ENCODE assay signal across 20 mouse cellular contexts in the genomic region with DNA sequence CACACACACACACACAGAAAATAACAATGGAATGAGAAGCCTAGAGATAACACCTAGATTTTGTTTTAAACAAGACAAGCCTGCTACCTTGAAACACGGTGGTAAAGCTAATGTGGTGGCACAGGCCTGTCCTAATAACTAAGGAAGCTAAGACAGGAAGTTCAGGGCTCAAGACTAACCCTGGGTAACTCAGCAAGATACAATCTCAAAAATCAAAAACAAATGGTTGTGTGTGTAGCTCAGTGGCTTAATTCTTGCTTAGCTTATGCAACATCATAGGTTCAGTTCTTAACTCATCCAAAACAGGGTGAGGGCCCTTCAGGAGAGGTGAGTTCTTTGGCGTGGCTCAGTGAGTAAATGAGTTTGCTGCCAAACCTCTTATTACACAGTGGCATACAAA. TPM values are rescaled to one million over a fixed set of nuclear protein-coding genes. Genes with fewer than 3 reads are reported as not detected.
DNase-seq lines count a peak whose midpoint lies in the region; ATAC-seq lines count a peak whose summit lies in the region.
"Had no signal": no experiment of that assay in that cellular context is flagged by ENCODE, and none has a peak within 500 bp of the region (broad histone marks: within the 10 kb centered on the region; RNA-seq: fewer than 3 reads in every experiment).

No protein-coding gene starts in this region.

- DNase-seq in heart, adult 11 months = peak; percentile 58
- no peak for DNase-seq in heart, postnatal 25 days (ENCODE audit: low spot score)
- peak; percentile 26 for DNase-seq in induced T-regulatory cell, adult 2 months (ENCODE audit: low read depth)
- no peak for DNase-seq in layer of hippocampus, postnatal 14 days (ENCODE audit: low spot score in 2 of 2)
- DNase-seq in frontal cortex, postnatal 14 days (ENCODE audit: low spot score in 2 of 2) = no peak
- DNase-seq in spleen, postnatal 36 days (ENCODE audit: low spot score in 2 of 2) = no peak
- DNase-seq: adrenal gland, adult 2 months; adrenal gland, postnatal 10 days; adrenal gland, postnatal 25 days; cerebellum, adult 11 months; cerebellum, adult 18-20 months; cerebellum, adult 8-10 months; cerebellum, adult 9-11 months; cerebellum, postnatal 14 days; cerebellum, postnatal 36 days; embryo, embryonic 11 days had no signal

- ATAC-seq in CD4-positive, CD25-positive, alpha-beta regulatory T cell, adult 4 months = peak; percentile 73
- ATAC-seq: forebrain, embryonic 14.5 days; forebrain, embryonic 16.5 days; Patski had no signal

- intact Hi-C loops in heart, postnatal 25 days (cut with DNase I) = loop anchor here (5.0 kb wide), 1 partner anchor 40 kb away; no protein-coding TSS in a partner anchor

RNA-seq across cellular contexts. Expression of a gene that starts 20.1 kb away (rescaled TPM):
- 100 to 1,000 TPM; 183 to 239 TPM for total RNA-seq in heart, postnatal 25 days (2021)
- polyA plus RNA-seq in CD4-positive, CD25-positive, alpha-beta regulatory T cell, adult 4 months (2017; shearing (Covaris generic)) = 10 to 100 TPM; 46.5 to 51.5 TPM
- 100 to 1,000 TPM; 101 to 116 TPM for total RNA-seq in layer of hippocampus, postnatal 14 days (2021)

Comparison
In these comparisons a context has a peak if more than half of its experiments do, and no peak if none do; other contexts are left out.
1. DNase-seq: peak in heart, adult 11 months (single experiment) and induced T-regulatory cell, adult 2 months (single experiment); none in heart, postnatal 25 days (single experiment), layer of hippocampus, postnatal 14 days (0 of 2), frontal cortex, postnatal 14 days (0 of 2) and spleen, postnatal 36 days (0 of 2).